Mouse (Mus musculus) forebrain, embryonic 13.5 days (tissue): ENCODE results near the gene Scml4. TPM values are rescaled to one million over a fixed set of nuclear protein-coding genes. Genes with fewer than 3 reads are reported as not detected.

Source experiments
- ATAC-seq: fragments of 200-750 bp; cut with Nextera tagmentation; 2 replicates; pipeline ENCODE4 v1.8.0; 2017
- H3K27ac ChIP-seq: fragments of 300-500 bp; sonication (generic); 2 replicates; pipeline ENCODE4 v1.5.1; 2015; ENCODE audit warnings: inconsistent platforms, mild to moderate bottlenecking, moderate library complexity
- H3K27me3 ChIP-seq: fragments of 300-500 bp; sonication (generic); 2 replicates; pipeline ENCODE4 v1.6.1; 2015; ENCODE audit warnings: mild to moderate bottlenecking, inconsistent platforms
- H3K36me3 ChIP-seq: fragments of 300-500 bp; sonication (generic); 2 replicates; pipeline ENCODE4 v1.6.1; 2015; ENCODE audit warnings: mild to moderate bottlenecking, inconsistent platforms; ENCODE audit not compliant: poor library complexity, severe bottlenecking
- H3K4me1 ChIP-seq: fragments of 300-500 bp; sonication (generic); 2 replicates; pipeline ENCODE4 v1.6.1; 2015; ENCODE audit warnings: inconsistent platforms
- H3K4me2 ChIP-seq: fragments of 300-500 bp; sonication (generic); 2 replicates; pipeline ENCODE4 v1.6.1; 2015; ENCODE audit warnings: inconsistent platforms, mild to moderate bottlenecking, moderate library complexity
- H3K4me3 ChIP-seq: fragments of 300-500 bp; sonication (generic); 2 replicates; pipeline ENCODE4 v1.5.1; 2015; ENCODE audit warnings: mild to moderate bottlenecking, inconsistent platforms
- H3K9ac ChIP-seq: fragments of 300-500 bp; sonication (generic); 2 replicates; pipeline ENCODE4 v1.6.1; 2015; ENCODE audit warnings: mild to moderate bottlenecking, inconsistent platforms
- H3K9me3 ChIP-seq: fragments of 300-500 bp; sonication (generic); replicated peaks from 2 replicates; pipeline ENCODE4 v1.6.1; 2016; ENCODE audit warnings: inconsistent platforms
- WGBS: fragments of 180-500 bp; shearing (Covaris S2); methylation state at CpG from one replicate; pipeline ENCODE4 v1.1.7; 2015; 5-methylcytosine and 5-hydroxymethylcytosine counted together
- polyA plus RNA-seq: library from polyadenylated mRNA; unstranded; fragments of >200 nt; fragmentation: Nextera tagmentation; extraction: Ambion mirVana; gene quantifications from 2 replicates; pipeline ENCODE4 v1.2.1, GENCODE M21; 2015

Gene Scml4
- polyA plus RNA-seq, 1 experiment from 2014 or later, result 5.2 TPM

DNA sequence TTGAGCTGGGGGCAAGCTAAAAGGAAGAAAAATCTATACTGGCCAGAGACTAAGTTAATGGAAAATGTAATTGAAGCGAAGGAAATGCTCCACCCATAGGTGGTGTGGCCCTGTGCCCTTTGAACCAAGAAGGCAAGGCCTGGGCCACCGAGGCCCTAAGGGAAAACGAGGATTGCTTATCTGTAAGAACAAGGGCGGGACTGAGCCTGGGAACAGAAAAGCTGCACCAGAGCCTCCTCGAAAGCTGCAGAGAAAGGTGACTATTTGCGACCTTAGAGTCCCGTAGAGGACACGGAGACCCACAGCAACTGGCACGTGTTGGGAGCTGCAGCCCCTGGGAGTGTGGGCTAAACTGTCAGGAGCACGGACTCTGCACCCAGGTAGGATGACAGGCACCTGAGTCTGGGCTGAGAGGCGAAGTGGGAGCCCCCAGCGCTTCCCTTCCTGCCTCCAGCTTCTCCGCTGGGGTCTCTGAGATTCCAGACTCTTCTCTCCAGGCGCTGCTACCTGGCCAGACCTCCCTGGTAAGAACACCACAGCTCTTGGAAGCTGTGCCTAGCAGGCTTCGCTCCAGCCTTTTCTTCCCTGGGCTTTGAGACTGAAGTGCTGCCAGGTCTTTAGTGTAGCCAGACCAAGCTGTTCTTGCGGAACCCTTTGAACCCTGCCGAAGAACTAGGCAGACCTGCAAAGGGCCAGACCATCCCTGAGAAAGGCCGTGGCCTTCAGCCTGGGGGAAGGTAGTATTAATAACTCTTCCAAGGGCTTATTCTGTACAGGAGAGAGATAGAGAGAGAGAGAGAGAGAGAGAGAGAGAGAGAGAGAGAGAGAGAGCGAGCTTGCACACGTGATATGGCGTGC is 80.3 kb downstream of the Scml4 start:
- no peak overlapping the region for H3K4me3 ChIP-seq
- no peak overlapping the region for H3K27ac ChIP-seq
- WGBS, result 82% methylated on average over 21 of the region's 21 CpGs
- no peak for ATAC-seq
- peaks cover 12% of the 10 kb centered on the region for H3K4me1 ChIP-seq
- no peak overlapping the region for H3K4me2 ChIP-seq
- H3K9me3 ChIP-seq, result no peaks in the 10 kb centered on the region
- no peak overlapping the region for H3K9ac ChIP-seq
- H3K36me3 ChIP-seq, result no peaks in the 10 kb centered on the region
- H3K27me3 ChIP-seq, result no peaks in the 10 kb centered on the region

DNA sequence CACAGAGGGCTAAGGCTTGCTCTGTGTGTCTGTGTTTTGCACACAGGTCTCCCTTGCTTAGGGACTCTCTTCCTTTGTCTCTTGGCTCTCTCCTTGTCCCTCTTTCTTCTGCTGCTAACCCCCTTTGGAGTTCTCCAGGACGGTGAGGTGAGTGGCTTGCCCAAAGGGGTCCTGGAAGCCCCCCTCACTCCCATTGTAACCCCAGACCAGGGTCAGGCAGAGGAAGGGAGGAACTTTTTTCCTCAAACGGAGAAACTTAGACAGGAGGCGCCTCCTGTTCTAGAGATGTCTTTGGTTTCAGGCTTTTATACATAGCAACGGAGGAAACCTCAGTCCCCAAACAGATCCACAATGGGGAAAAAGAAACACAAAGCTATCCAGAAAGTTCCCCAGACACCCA is 81.1 kb downstream of the Scml4 start:
- Histone ChIP-seq H3K4me2 (peak overlapping the region; percentile 47), H3K27ac (peak overlapping the region; percentile 78), H3K4me1 (peaks cover 12% of the 10 kb centered on the region), H3K9ac (peak overlapping the region; percentile 45), H3K9me3 (no peaks in the 10 kb centered on the region), H3K27me3 (no peaks in the 10 kb centered on the region), H3K36me3 (no peaks in the 10 kb centered on the region), H3K4me3 (no peak overlapping the region)
- WGBS, result 63% methylated on average over 4 of the region's 4 CpGs
- no peak; the same call in none of the 2 replicates for ATAC-seq

DNA sequence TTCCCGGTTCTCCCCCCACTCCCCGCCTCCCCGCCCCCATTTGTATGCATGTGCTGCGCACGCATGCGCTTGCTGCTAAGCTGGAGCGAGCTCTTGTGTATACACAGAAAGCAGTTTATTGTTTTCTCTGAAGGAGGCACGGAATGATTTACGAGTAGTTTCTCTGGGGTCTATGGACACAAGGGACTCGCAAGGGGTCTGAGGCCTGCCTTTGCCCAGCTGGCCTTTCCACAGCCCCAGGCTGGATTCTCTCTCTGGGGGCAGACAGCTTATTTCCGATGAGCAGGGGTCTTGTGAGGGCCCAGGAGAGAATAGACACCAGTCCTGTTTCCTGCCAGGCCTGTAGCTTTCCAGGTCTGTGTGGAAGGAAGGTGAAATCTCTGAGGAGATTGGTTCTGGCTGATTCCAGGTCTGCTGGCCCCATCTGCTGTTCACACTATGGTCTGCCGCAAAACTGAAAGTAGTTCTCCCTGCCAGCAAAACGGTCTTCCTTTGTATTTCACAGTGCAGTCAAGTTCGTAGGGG is 81.6 kb downstream of the Scml4 start:
- WGBS, result 45% methylated on average over 14 of the region's 14 CpGs
- Histone ChIP-seq H3K9me3 (no peaks in the 10 kb centered on the region), H3K36me3 (no peaks in the 10 kb centered on the region), H3K9ac (peak overlapping the region; percentile 45), H3K4me3 (no peak overlapping the region), H3K4me1 (peaks cover 12% of the 10 kb centered on the region), H3K27me3 (no peaks in the 10 kb centered on the region), H3K4me2 (peak overlapping the region; percentile 47), H3K27ac (peak overlapping the region; percentile 78)
- peak; percentile 87 for ATAC-seq

DNA sequence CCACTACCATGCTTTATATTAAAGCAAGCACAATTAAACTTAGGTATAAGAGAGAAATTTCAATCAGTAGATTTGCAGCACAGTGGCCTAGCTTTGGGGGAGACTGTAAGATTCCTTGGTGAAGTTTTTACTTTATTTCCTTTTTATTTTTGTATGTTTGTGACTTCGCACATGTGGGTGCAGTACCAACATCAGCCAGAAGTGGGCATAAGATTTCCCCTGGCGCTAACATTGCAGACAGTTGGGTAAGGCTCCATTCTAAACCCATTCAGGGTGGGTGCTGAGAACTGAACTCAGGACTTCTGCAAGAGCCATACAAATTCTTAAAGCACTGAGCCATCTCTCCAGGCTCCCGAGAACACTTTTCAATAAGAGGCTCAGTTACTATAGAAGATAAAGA is 82.1 kb downstream of the Scml4 start:
- Histone ChIP-seq H3K36me3 (no peaks in the 10 kb centered on the region), H3K9ac (no peak overlapping the region), H3K27me3 (no peaks in the 10 kb centered on the region), H3K4me1 (peaks cover 12% of the 10 kb centered on the region), H3K9me3 (no peaks in the 10 kb centered on the region), H3K4me3 (no peak overlapping the region), H3K4me2 (no peak overlapping the region), H3K27ac (no peak overlapping the region)
- ATAC-seq, result no peak
- 88% methylated on average over 3 of the region's 3 CpGs for WGBS

GRCm38 (mm10) chr10:42945316-42945715 is 85.1 kb downstream of the Scml4 start:
- H3K27me3 ChIP-seq, result no peaks in the 10 kb centered on the region
- no peak overlapping the region for H3K27ac ChIP-seq
- no peaks in the 10 kb centered on the region for H3K36me3 ChIP-seq
- H3K9ac ChIP-seq, result no peak overlapping the region
- H3K4me3 ChIP-seq, result no peak overlapping the region
- ATAC-seq, result no peak
- no peak overlapping the region for H3K4me2 ChIP-seq
- peaks cover 12% of the 10 kb centered on the region for H3K4me1 ChIP-seq
- H3K9me3 ChIP-seq, result no peaks in the 10 kb centered on the region
- 47% methylated on average over 4 of the region's 4 CpGs for WGBS

- H3K4me2 ChIP-seq, result no peak overlapping the region
Measured at GRCm38 (mm10) chr10:42947336-42947735, 87.2 kb downstream of the Scml4 start.

GRCm38 (mm10) chr10:42950252-42950751 is 90.1 kb downstream of the Scml4 start:
- no peak overlapping the region for H3K9ac ChIP-seq
- peak; percentile 75 for ATAC-seq
- H3K4me3 ChIP-seq, result no peak overlapping the region
- peaks cover 3% of the 10 kb centered on the region for H3K4me1 ChIP-seq
- no peaks in the 10 kb centered on the region for H3K9me3 ChIP-seq
- H3K27ac ChIP-seq, result no peak overlapping the region
- 2% methylated on average over 6 of the region's 8 CpGs for WGBS
- peak overlapping the region; percentile 44 for H3K4me2 ChIP-seq
- no peaks in the 10 kb centered on the region for H3K36me3 ChIP-seq
- no peaks in the 10 kb centered on the region; the same call in 1 of the 2 replicates for H3K27me3 ChIP-seq

More at GRCm38 (mm10) chr10:42947336-42947735, 87.2 kb downstream of the Scml4 start:
- no peak for ATAC-seq
- Histone ChIP-seq H3K4me1 (peaks cover 3% of the 10 kb centered on the region), H3K27ac (no peak overlapping the region), H3K4me3 (no peak overlapping the region), H3K9me3 (no peaks in the 10 kb centered on the region), H3K27me3 (no peaks in the 10 kb centered on the region), H3K36me3 (no peaks in the 10 kb centered on the region), H3K9ac (no peak overlapping the region)
- 91% methylated on average over 5 of the region's 5 CpGs for WGBS

DNA sequence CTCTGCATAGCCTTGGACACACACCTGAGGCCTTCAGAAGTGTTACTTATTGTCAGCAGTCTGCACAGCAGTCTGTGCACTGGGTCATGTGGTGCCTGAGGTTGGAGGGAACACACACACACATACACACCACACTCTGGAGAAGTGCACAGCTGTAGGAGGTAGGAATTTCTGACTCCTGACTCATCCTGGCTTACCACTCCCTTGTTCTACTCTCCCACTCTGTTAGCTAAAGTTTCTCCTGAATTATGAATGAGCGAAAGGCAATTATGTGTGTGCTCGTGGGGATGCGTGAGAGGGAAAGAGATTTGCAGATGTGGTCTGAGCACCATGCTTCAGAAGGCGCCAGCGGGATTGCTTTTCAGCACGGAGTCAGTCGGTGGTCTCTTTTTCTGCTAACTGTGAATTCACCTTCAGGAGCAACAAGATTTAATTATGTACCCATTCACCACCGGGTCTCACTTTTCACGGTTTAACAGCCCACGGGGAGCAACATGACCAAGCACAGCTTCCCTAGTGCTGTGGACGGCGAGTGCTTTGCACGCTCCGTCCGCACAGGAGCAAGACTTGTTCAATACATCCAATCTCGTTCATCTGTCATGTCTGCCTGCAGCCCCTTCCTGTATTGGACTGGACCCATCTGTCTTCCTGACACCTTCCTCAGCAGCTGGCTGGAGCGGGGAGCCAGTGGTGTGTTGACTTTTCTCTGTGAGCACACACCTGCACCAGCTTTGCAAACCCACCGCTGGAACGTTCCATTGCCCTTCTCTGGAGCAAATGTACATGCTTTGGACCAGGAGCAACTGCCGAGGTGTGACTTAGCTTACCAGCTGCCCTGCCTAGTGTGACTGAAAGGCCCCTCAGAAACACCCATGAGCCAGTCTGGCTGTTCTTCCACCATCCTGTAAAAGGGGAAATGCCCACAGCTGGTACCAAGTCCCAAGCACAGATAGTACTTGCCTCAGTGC is 91.2 kb downstream of the Scml4 start:
- peak; percentile 50; the same call in 1 of the 2 replicates for ATAC-seq
- Histone ChIP-seq H3K27ac (no peak overlapping the region), H3K36me3 (no peaks in the 10 kb centered on the region), H3K9ac (no peak overlapping the region), H3K9me3 (no peaks in the 10 kb centered on the region), H3K4me3 (no peak overlapping the region), H3K4me2 (no peak overlapping the region), H3K4me1 (peaks cover 3% of the 10 kb centered on the region), H3K27me3 (peaks cover 6% of the 10 kb centered on the region)
- WGBS, result 81% methylated on average over 20 of the region's 20 CpGs

DNA sequence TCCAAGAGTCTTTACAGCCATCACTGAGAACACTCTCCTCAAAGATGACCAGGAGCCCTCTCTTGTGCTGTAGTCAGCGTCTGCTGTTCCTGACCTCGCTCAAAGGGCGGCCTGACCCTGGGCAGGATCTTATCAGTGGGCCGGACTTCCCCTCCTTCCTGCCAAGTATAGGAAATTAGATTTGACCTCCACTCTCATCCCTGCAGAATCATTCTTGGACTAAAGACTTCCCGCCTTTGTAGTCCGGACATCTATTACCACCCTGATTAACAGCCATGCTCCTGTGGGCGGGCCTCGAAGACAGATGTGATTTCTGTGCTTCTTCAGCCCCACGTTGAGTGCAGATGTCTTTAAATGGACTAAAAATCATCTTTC is 91.9 kb downstream of the Scml4 start:
- 76% methylated on average over 9 of the region's 9 CpGs for WGBS
- H3K9me3 ChIP-seq, result no peaks in the 10 kb centered on the region
- H3K9ac ChIP-seq, result no peak overlapping the region
- no peak overlapping the region for H3K4me3 ChIP-seq
- no peak overlapping the region for H3K4me2 ChIP-seq
- H3K27ac ChIP-seq, result no peak overlapping the region
- H3K36me3 ChIP-seq, result no peaks in the 10 kb centered on the region
- no peak for ATAC-seq
- peaks cover 7% of the 10 kb centered on the region for H3K27me3 ChIP-seq
- H3K4me1 ChIP-seq, result peaks cover 3% of the 10 kb centered on the region

GRCm38 (mm10) chr10:42953601-42954000 is 93.4 kb downstream of the Scml4 start:
- Histone ChIP-seq H3K4me1 (peaks cover 12% of the 10 kb centered on the region), H3K4me3 (no peak overlapping the region), H3K27ac (no peak overlapping the region), H3K9me3 (no peaks in the 10 kb centered on the region), H3K4me2 (no peak overlapping the region), H3K36me3 (no peaks in the 10 kb centered on the region), H3K27me3 (peaks cover 13% of the 10 kb centered on the region), H3K9ac (no peak overlapping the region)
- whole genome bisulfite sequencing, result 76% methylated on average over 5 of the region's 5 CpGs
- ATAC-seq, result no peak

DNA sequence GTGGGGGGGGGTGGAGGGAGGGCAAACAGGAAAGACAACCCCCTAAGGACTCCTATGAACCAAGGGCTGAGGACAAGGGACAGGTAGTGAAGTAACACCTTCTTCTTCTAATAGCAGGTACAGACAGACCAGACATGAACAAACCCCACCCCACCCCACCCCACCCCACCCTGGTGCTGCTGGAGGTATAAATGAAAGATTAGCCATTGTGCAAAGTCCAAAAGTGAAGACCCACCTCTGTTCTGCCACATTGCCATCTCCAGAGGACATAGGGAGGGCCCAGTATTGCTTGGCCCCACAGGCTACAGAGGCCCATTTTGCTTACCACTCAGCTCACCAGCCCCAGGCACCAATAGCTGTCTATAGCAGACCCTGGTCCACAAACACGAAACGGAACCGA is 95.0 kb downstream of the Scml4 start:
- Histone ChIP-seq H3K27ac (no peak overlapping the region), H3K4me2 (no peak overlapping the region), H3K36me3 (no peaks in the 10 kb centered on the region), H3K27me3 (peaks cover 13% of the 10 kb centered on the region), H3K4me3 (no peak overlapping the region), H3K4me1 (peaks cover 16% of the 10 kb centered on the region), H3K9ac (no peak overlapping the region), H3K9me3 (no peaks in the 10 kb centered on the region)
- ATAC-seq, result no peak
- 96% methylated on average over 3 of the region's 3 CpGs for WGBS
